Mouse (Mus musculus) liver, adult 10 weeks (tissue): ENCODE data around the gene Krtap6-1. TPM values are rescaled to one million over a fixed set of nuclear protein-coding genes. Genes with fewer than 3 reads are reported as not detected.

ENCODE experiments used
- polyA plus RNA-seq: library from polyadenylated mRNA; stranded (reverse); fragments of 350-450 nt; fragmentation: Illumina TruSeq; extraction: RNeasy Lipid Tissue Mini Kit (QIAGEN cat#74804); gene quantifications from one replicate; pipeline ENCODE4 v1.2.3, GENCODE M21; 2014; ENCODE audit warnings: low read depth, low replicate concordance

Gene Krtap6-1
- not detected for polyA plus RNA-seq

DNA sequence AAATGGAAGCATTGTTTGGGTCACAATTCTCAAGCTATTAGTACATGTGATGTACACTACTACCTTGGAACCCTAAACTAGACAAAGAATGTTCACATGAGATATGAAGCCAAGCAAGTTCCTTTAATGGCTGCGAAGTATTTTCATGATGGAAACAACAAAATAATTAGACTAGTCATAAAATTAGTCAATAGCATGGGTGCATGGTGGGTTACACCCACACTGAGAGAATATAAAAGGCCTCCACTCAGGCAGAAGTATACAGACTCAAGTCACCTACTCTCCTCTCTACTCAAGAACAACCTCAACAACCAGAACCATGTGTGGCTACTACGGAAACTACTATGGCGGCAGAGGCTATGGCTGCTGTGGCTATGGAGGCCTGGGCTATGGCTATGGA is at the start of gene Krtap6-1:
Gene Krtap6-1, plus strand, starts transcription at position 301 of the 400 bp plus-strand sequence.

GRCm38 (mm10) chr16:89010659-89011058 is 20.8 kb upstream of the Krtap6-1 start, which contains the start of gene Krtap22-2:
TSS of gene Krtap22-2 (minus strand) at chr16:89010759.

DNA sequence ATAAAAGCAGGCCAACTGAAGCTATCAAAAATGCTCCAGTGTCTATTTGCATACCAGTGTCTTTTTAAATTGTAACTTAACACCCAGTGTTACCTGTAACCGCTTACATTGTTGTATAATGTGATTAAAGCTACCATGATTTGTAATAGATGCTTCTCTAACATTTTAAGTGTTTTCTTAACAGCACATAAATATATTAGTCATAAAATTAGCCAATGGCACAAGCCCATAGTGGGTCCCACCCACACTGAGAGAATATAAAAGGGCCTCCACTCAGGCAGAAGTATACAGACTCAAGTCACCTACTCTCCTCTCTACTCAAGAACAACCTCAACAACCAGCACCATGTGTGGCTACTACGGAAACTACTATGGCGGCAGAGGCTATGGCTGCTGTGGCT is 16.5 kb upstream of the Krtap6-1 start, which contains the start of gene Gm10229:
Gene Gm10229, plus strand, starts transcription at position 301 of the 400 bp plus-strand sequence.

DNA sequence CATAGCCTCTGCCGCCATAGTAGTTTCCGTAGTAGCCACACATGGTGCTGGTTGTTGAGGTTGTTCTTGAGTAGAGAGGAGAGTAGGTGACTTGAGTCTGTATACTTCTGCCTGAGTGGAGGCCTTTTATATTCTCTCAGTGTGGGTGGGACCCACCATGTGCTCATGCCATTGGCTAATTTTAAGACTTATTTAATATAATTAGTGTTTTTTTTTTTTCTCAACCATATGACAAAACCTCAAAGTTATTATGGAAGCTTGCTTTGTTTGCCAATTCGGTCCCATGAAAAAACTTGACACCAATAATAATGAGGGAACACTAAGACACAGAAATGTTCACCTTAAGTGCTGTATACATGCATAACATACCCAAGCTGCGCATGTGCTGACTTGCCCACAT is 9.9 kb downstream of the Krtap6-1 start, which contains the start of gene Gm10228:
Gene Gm10228, minus strand, starts transcription at position 101 of the 400 bp plus-strand sequence.

GRCm38 (mm10) chr16:89047783-89048182 is 16.3 kb downstream of the Krtap6-1 start, which contains the start of gene Krtap6-5:
TSS of gene Krtap6-5 (minus strand) at chr16:89047883.

GRCm38 (mm10) chr16:89063902-89064301 is 32.4 kb downstream of the Krtap6-1 start, which contains the start of gene 1110025L11Rik:
TSS of gene 1110025L11Rik (minus strand) at chr16:89064002.

Other genes with a start within 250 kb of the Krtap6-1 start
- gene Gm20741, start 219.5 kb upstream of the Krtap6-1 start, polyA plus RNA-seq: not detected
- gene Krtap15, start 211.5 kb upstream of the Krtap6-1 start, polyA plus RNA-seq: not detected
- not detected for gene Krtap14, start 205.6 kb upstream of the Krtap6-1 start, polyA plus RNA-seq
- not detected for gene Krtap19-1, start 162.3 kb upstream of the Krtap6-1 start, polyA plus RNA-seq
- gene Krtap19-2, start 157.4 kb upstream of the Krtap6-1 start, polyA plus RNA-seq: not detected
- gene Krtap19-3, start 153.7 kb upstream of the Krtap6-1 start, polyA plus RNA-seq: not detected
- gene Krtap19-4, start 146.6 kb upstream of the Krtap6-1 start, polyA plus RNA-seq: not detected
- not detected for gene Krtap19-5, start 135.2 kb upstream of the Krtap6-1 start, polyA plus RNA-seq
- gene Krtap19-9b, start 99.4 kb upstream of the Krtap6-1 start, polyA plus RNA-seq: not detected
- not detected for gene Krtap16-3, start 68.8 kb upstream of the Krtap6-1 start, polyA plus RNA-seq
- gene Krtap22-2, start 20.9 kb upstream of the Krtap6-1 start, polyA plus RNA-seq: not detected
- gene Gm10229, start 16.4 kb upstream of the Krtap6-1 start, polyA plus RNA-seq: not detected
- gene Gm10228, start 9.8 kb downstream of the Krtap6-1 start, polyA plus RNA-seq: not detected
- gene Krtap6-5, start 16.2 kb downstream of the Krtap6-1 start, polyA plus RNA-seq: not detected
- gene 1110025L11Rik, start 32.3 kb downstream of the Krtap6-1 start, polyA plus RNA-seq: not detected
- not detected for gene Krtap6-3, start 52.3 kb downstream of the Krtap6-1 start, polyA plus RNA-seq
- gene Gm6358, start 109.2 kb downstream of the Krtap6-1 start, polyA plus RNA-seq: not detected
- gene Gm10061, start 119.4 kb downstream of the Krtap6-1 start, polyA plus RNA-seq: not detected
- gene Gm9789, start 126.3 kb downstream of the Krtap6-1 start, polyA plus RNA-seq: not detected
- not detected for gene Gm7735, start 137.8 kb downstream of the Krtap6-1 start, polyA plus RNA-seq
- gene 1110057P08Rik, start 143.0 kb downstream of the Krtap6-1 start, polyA plus RNA-seq: not detected
- not detected for gene Krtap20-2, start 174.2 kb downstream of the Krtap6-1 start, polyA plus RNA-seq